Comparison of ENCODE assay signal across 28 mouse cellular contexts in the genomic region with DNA sequence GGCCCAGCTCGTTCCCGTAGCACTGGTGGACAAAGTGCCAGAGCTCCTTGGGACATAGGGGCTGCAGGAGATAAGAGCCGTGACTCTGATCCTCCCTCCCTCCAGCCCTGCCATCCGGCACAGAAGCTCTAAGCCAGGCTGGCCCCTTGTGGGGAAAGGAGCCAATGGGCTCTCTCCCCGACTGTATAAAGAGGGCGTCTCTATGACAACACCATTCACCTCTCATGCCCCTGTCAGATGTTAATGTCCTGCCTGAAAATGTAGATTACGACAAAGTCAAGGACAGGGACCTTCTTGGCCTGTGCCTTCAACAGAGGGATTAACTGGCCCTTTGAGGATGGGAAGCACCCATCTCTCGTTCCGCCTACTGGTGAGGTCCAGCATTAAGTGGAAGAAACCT. TPM values are rescaled to one million over a fixed set of nuclear protein-coding genes. Genes with fewer than 3 reads are reported as not detected.
DNase-seq lines count a peak whose midpoint lies in the region; ATAC-seq and TF ChIP-seq lines count a peak whose summit lies in the region.
"Had no signal": no experiment of that assay in that cellular context is flagged by ENCODE, and none has a peak within 500 bp of the region (broad histone marks: within the 10 kb centered on the region; RNA-seq: fewer than 3 reads in every experiment).

No protein-coding gene starts in this region.

- no peaks in the 10 kb centered on the region for H3K9me3 ChIP-seq in midbrain, embryonic 11.5 days (ENCODE audit: control insufficient read depth, low read length)
- no peaks in the 10 kb centered on the region for H3K9me3 ChIP-seq in midbrain, embryonic 15.5 days
- H3K9me3 ChIP-seq in stomach, embryonic 15.5 days: no peaks in the 10 kb centered on the region
- no peaks in the 10 kb centered on the region for H3K9me3 ChIP-seq in stomach, postnatal 0 days (ENCODE audit: control insufficient read depth, low read length)
- H3K9me3 ChIP-seq: embryonic facial prominence, embryonic 10.5 days; embryonic facial prominence, embryonic 13.5 days; forebrain, embryonic 13.5 days; heart, embryonic 10.5 days; heart, embryonic 13.5 days; hindbrain, embryonic 15.5 days had no signal

- H3K36me3 ChIP-seq in midbrain, embryonic 11.5 days (ENCODE audit: control insufficient read depth, insufficient read depth, low read length): no peaks in the 10 kb centered on the region
- H3K36me3 ChIP-seq in midbrain, embryonic 15.5 days (replicated peaks): peaks cover 32% of the 10 kb centered on the region; the same call in 1 of the 2 replicates
- H3K36me3 ChIP-seq in stomach, embryonic 15.5 days: no peaks in the 10 kb centered on the region
- H3K36me3 ChIP-seq in stomach, postnatal 0 days (ENCODE audit: control insufficient read depth, insufficient read depth, low read length): no peaks in the 10 kb centered on the region

- DNase-seq in midbrain, embryonic 11.5 days (ENCODE audit: low spot score, missing footprints): peak; percentile 53
- DNase-seq in stomach, postnatal 0 days (ENCODE audit: low spot score): no peak
- DNase-seq in ZHBTc4 (ENCODE audit: low read depth, low spot score): peak; percentile 58
- no peak for DNase-seq in liver
- DNase-seq: adrenal gland, adult 8-10 months; adrenal gland, postnatal 25 days; cerebellum, adult 11-12 months; cerebellum, adult 8-10 months; cerebellum, postnatal 36 days; embryo, embryonic 11 days; gastrocnemius, postnatal 10 days; gastrocnemius, postnatal 36 days; heart, adult 2 months; heart, postnatal 14 days; heart, postnatal 4 days had no signal

- peaks cover 4% of the 10 kb centered on the region; the same call in 1 of the 2 replicates for H3K4me1 ChIP-seq in midbrain, embryonic 11.5 days (ENCODE audit: control insufficient read depth, insufficient read depth, low read length)
- no peaks in the 10 kb centered on the region for H3K4me1 ChIP-seq in midbrain, embryonic 15.5 days
- H3K4me1 ChIP-seq in stomach, embryonic 15.5 days: no peaks in the 10 kb centered on the region
- H3K4me1 ChIP-seq in stomach, postnatal 0 days (replicated peaks; ENCODE audit: control insufficient read depth, insufficient read depth): no peaks in the 10 kb centered on the region
- H3K4me1 ChIP-seq: embryonic facial prominence, embryonic 10.5 days; embryonic facial prominence, embryonic 13.5 days; forebrain, embryonic 13.5 days; heart, embryonic 10.5 days; hindbrain, embryonic 15.5 days had no signal

- no peak overlapping the region for H3K9ac ChIP-seq in midbrain, embryonic 11.5 days (ENCODE audit: low read length)
- H3K9ac ChIP-seq in midbrain, embryonic 15.5 days: no peak overlapping the region
- no peak overlapping the region for H3K9ac ChIP-seq in stomach, embryonic 15.5 days
- no peak overlapping the region for H3K9ac ChIP-seq in stomach, postnatal 0 days (ENCODE audit: low read length)
- H3K9ac ChIP-seq: embryonic facial prominence, embryonic 13.5 days; forebrain, embryonic 13.5 days; heart, embryonic 13.5 days; hindbrain, embryonic 15.5 days had no signal

- ATAC-seq in midbrain, embryonic 11.5 days (ENCODE audit: low FRiP score): peak; percentile 52
- ATAC-seq in midbrain, embryonic 15.5 days (replicated peaks): no peak
- 0 out of 2 replicates have a peak, but pooled peaks have one; percentile 14 for ATAC-seq in stomach, embryonic 15.5 days (ENCODE audit: insufficient read depth, low FRiP score, low read depth)
- ATAC-seq in stomach, postnatal 0 days (ENCODE audit: low FRiP score, low TSS enrichment): no peak
- ATAC-seq: activated CD4-positive, CD25-positive, alpha-beta regulatory T cell, adult 4 months; CD4-positive, CD25-positive, alpha-beta regulatory T cell, adult 4 months; forebrain, embryonic 13.5 days; forebrain, embryonic 16.5 days had no signal

- H3K27me3 ChIP-seq in midbrain, embryonic 11.5 days (ENCODE audit: control insufficient read depth, insufficient read depth, low read length): no peaks in the 10 kb centered on the region
- H3K27me3 ChIP-seq in midbrain, embryonic 15.5 days (replicated peaks): no peaks in the 10 kb centered on the region
- no peaks in the 10 kb centered on the region for H3K27me3 ChIP-seq in stomach, embryonic 15.5 days (replicated peaks)
- H3K27me3 ChIP-seq in stomach, postnatal 0 days (ENCODE audit: control insufficient read depth, insufficient read depth, low read length): no peaks in the 10 kb centered on the region
- H3K27me3 ChIP-seq: embryonic facial prominence, embryonic 13.5 days; forebrain, embryonic 13.5 days; heart, embryonic 13.5 days; hindbrain, embryonic 15.5 days had no signal

- no peak overlapping the region for H3K4me2 ChIP-seq in midbrain, embryonic 11.5 days
- no peak overlapping the region for H3K4me2 ChIP-seq in midbrain, embryonic 15.5 days
- H3K4me2 ChIP-seq in stomach, embryonic 15.5 days: no peak overlapping the region
- no peak overlapping the region for H3K4me2 ChIP-seq in stomach, postnatal 0 days (replicated peaks; ENCODE audit: low read depth)
- H3K4me2 ChIP-seq: embryonic facial prominence, embryonic 13.5 days; forebrain, embryonic 13.5 days; heart, embryonic 13.5 days; hindbrain, embryonic 15.5 days had no signal

- WGBS in midbrain, embryonic 11.5 days: 56% methylated on average over 9 of the region's 9 CpGs
- 59% methylated on average over 9 of the region's 9 CpGs for WGBS in midbrain, embryonic 15.5 days
- 67% methylated on average over 9 of the region's 9 CpGs for WGBS in stomach, embryonic 15.5 days
- 80% methylated on average over 9 of the region's 9 CpGs for WGBS in stomach, postnatal 0 days

- TF ChIP-seq CTCF in stomach, postnatal 0 days (IDR thresholded peaks at IDR 0.05; ENCODE audit: low read depth): no peak

- H3K4me3 ChIP-seq in midbrain, embryonic 11.5 days (ENCODE audit: low read depth, low read length): no peak overlapping the region
- no peak overlapping the region for H3K4me3 ChIP-seq in midbrain, embryonic 15.5 days
- H3K4me3 ChIP-seq in stomach, embryonic 15.5 days (replicated peaks): no peak overlapping the region
- no peak overlapping the region for H3K4me3 ChIP-seq in stomach, postnatal 0 days (ENCODE audit: low read depth, low read length)
- H3K4me3 ChIP-seq: embryonic facial prominence, embryonic 10.5 days; embryonic facial prominence, embryonic 13.5 days; erythroblast, embryonic 14.5 days; forebrain, embryonic 13.5 days; heart, adult 2 months; heart, embryonic 10.5 days; heart, embryonic 13.5 days; hindbrain, embryonic 15.5 days had no signal

- H3K27ac ChIP-seq in midbrain, embryonic 11.5 days (ENCODE audit: low read depth, low read length): no peak overlapping the region
- no peak overlapping the region for H3K27ac ChIP-seq in midbrain, embryonic 15.5 days
- no peak overlapping the region for H3K27ac ChIP-seq in stomach, embryonic 15.5 days
- no peak overlapping the region for H3K27ac ChIP-seq in stomach, postnatal 0 days (replicated peaks)
- H3K27ac ChIP-seq: embryonic facial prominence, embryonic 10.5 days; embryonic facial prominence, embryonic 13.5 days; forebrain, embryonic 13.5 days; heart, adult 2 months; heart, embryonic 10.5 days; heart, embryonic 13.5 days; hindbrain, embryonic 15.5 days had no signal

- TF ChIP-seq EP300 in stomach, postnatal 0 days (optimal IDR thresholded peaks at IDR 0.05): no peak

RNA-seq across cellular contexts. Expression of gene Scn3b, which starts 42.8 kb away (rescaled TPM):
- polyA plus RNA-seq in midbrain, embryonic 11.5 days (2014; fragmentation: Nextera tagmentation; extraction: Ambion mirVana): 18.6 and 21.2 TPM in 2 replicates
- 156 and 169 TPM in 2 replicates for polyA plus RNA-seq in midbrain, embryonic 15.5 days (2015; fragmentation: Nextera tagmentation; extraction: Ambion mirVana)
- polyA plus RNA-seq in stomach, embryonic 15.5 days (2015; fragmentation: Nextera tagmentation; extraction: Ambion mirVana): 5.2 and 6.1 TPM in 2 replicates
- polyA plus RNA-seq in stomach, postnatal 0 days (2015; fragmentation: Nextera tagmentation; extraction: Ambion mirVana): 2.0 and 2.9 TPM in 2 replicates
- polyA plus RNA-seq: activated CD4-positive, CD25-positive, alpha-beta regulatory T cell, adult 4 months; C2C12; erythroblast, embryonic 14.5 days had no signal

Comparison
In these comparisons a context has a peak if more than half of its experiments do, and no peak if none do; other contexts are left out.
1. ATAC-seq: peak in midbrain, embryonic 11.5 days (single experiment) and stomach, embryonic 15.5 days (single experiment); none in midbrain, embryonic 15.5 days (single experiment) and stomach, postnatal 0 days (single experiment).
2. DNase-seq: peak in midbrain, embryonic 11.5 days (single experiment) and ZHBTc4 (single experiment); none in stomach, postnatal 0 days (single experiment) and liver (single experiment).